Mouse (Mus musculus) forebrain, postnatal 0 days (tissue): ENCODE results near the gene Necap1. TPM values are rescaled to one million over a fixed set of nuclear protein-coding genes. Genes with fewer than 3 reads are reported as not detected.

Experiments
- ATAC-seq: fragments of 200-750 bp; cut with Nextera tagmentation; 2 replicates; pipeline ENCODE4 v1.8.0; 2017; ENCODE audit warnings: mild to moderate bottlenecking, moderate library complexity
- DNase-seq: peaks from one replicate; pipeline ENCODE4 v3.0.0-alpha.2; 2015
- H3K27ac ChIP-seq: fragments of 300-500 bp; sonication (generic); 2 replicates; pipeline ENCODE4 v1.5.1; 2014; ENCODE audit warnings: low read depth, mild to moderate bottlenecking, antibody characterized with exemption, low read length, moderate library complexity, mixed read lengths
- H3K27me3 ChIP-seq: fragments of 300-500 bp; sonication (generic); 2 replicates; pipeline ENCODE4 v1.6.1; 2014; ENCODE audit warnings: mild to moderate bottlenecking, low read length, mixed read lengths; ENCODE audit not compliant: insufficient read depth
- H3K36me3 ChIP-seq: fragments of 300-500 bp; sonication (generic); 2 replicates; pipeline ENCODE4 v1.6.1; 2014; ENCODE audit warnings: mild to moderate bottlenecking, moderate library complexity; ENCODE audit not compliant: insufficient read depth
- H3K4me1 ChIP-seq: fragments of 300-500 bp; sonication (generic); 2 replicates; pipeline ENCODE4 v1.6.1; 2014; ENCODE audit warnings: antibody characterized with exemption; ENCODE audit not compliant: insufficient read depth
- H3K4me2 ChIP-seq: fragments of 300-500 bp; sonication (generic); 2 replicates; pipeline ENCODE4 v1.6.1; 2014; ENCODE audit warnings: low read depth, mild to moderate bottlenecking, moderate library complexity
- H3K4me3 ChIP-seq: fragments of 300-500 bp; sonication (generic); 2 replicates; pipeline ENCODE4 v1.5.1; 2014; ENCODE audit warnings: low read depth, low read length, mixed read lengths
- H3K9ac ChIP-seq: fragments of 300-500 bp; sonication (generic); 2 replicates; pipeline ENCODE4 v1.6.1; 2014; ENCODE audit warnings: mild to moderate bottlenecking
- H3K9me3 ChIP-seq: fragments of 300-500 bp; sonication (generic); 2 replicates; pipeline ENCODE4 v1.6.1; 2016; ENCODE audit warnings: low read length
- CTCF ChIP-seq: sonication (generic); IDR thresholded peaks from 2 replicates; pipeline ENCODE4 v1.5.1; 2016; ENCODE audit warnings: antibody characterized with exemption, control low read depth, low read depth
- WGBS: fragments of 180-500 bp; shearing (Covaris S2); extraction: QIAGEN DNeasy Blood & Tissue Kit; methylation state at CpG from one replicate; pipeline ENCODE4 v1.1.7; 2014; 5-methylcytosine and 5-hydroxymethylcytosine counted together
- polyA plus RNA-seq: library from polyadenylated mRNA; unstranded; fragments of >200 nt; fragmentation: Nextera tagmentation; extraction: Ambion mirVana; gene quantifications from 2 replicates; pipeline ENCODE4 v1.2.1, GENCODE M21; 2015
- total RNA-seq: library from RNA; depleted of rRNA; stranded (reverse); fragments of >200 nt; gene quantifications from 2 replicates; pipeline ENCODE4 v1.2.3, GENCODE M21; 2014; rRNA removed

Gene Necap1
- total RNA-seq (131 and 146 TPM in 2 replicates), polyA plus RNA-seq (134 and 152 TPM in 2 replicates)

DNA sequence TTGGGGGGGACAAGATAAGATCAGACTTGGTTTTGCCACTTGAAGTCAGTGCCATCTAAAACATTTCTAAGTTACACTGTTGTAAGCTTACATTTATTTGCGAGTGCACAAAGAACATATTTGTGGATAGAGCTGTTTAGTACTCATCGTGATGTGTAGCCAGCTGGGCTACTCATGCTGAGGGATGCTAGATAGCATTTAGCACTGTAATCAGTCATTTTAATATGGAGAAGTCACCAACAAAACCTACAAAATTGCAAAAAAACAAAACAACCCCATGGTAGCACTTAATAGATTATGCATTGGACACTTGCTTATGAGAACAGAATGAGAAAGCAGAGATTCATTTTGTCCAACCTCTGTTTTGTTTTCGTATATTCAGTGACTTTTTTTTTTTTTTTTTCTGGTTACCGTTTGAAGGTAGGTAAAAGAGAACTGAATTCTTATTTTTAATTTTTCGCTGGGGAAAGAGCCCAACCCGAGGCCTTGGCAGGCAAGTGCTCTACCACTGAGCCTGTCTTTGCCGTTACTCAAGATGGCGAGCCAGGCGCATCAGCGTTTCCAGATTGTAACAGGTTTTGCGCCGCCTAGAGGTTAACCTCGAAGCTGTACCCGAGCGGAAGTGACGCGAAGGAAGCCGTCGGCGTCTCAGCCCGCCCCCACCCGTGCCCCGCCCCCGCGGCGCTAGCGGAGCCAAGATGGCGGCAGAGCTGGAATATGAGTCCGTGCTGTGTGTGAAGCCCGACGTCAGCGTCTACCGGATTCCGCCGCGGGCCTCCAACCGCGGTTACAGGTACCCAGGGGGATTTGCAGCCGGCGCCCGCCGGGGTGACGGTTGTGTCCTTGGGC is at the start of gene Necap1:
TSS of gene Necap1 (plus strand) at position 604 of the 849 bp plus-strand sequence.
- H3K9me3 ChIP-seq, result no peaks in the 10 kb centered on the region
- H3K27ac ChIP-seq, result peak within 1 kb of the TSS; percentile 94
- peak within 1 kb of the TSS; percentile 88 for H3K9ac ChIP-seq
- 7% methylated on average over 43 of the region's 43 CpGs for WGBS
- H3K36me3 ChIP-seq, result peaks cover 8% of the 10 kb centered on the region; the same call in 1 of the 2 replicates
- peak within 1 kb of the TSS; percentile 50 for H3K4me2 ChIP-seq
- H3K27me3 ChIP-seq, result no peaks in the 10 kb centered on the region
- ATAC-seq (peak; percentile 98), DNase-seq (peak; percentile 99)
- peaks cover 6% of the 10 kb centered on the region for H3K4me1 ChIP-seq
- peak within 1 kb of the TSS; percentile 97 for H3K4me3 ChIP-seq
- TF ChIP-seq CTCF, result peak; percentile 87

DNA sequence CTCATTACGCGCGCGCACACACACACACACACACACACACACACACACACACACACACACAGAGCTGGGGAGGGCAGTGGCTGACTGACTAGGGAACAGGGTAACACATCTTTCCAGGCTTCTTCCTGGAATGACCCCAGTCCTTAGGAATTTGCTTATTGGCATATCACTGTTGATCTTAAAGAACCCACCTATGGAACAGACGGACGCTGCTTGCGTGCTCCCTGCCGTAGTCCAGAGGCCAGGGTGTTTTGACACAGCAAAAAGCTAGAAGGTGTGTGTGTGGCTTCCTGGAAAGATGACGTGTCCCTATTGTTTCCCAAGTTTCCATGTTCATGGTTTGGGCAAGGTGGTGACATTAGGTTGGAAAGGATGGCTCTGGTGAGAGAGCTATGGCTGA is 49.1 kb upstream of the Necap1 start:
- no peak for TF ChIP-seq CTCF
- Histone ChIP-seq H3K4me2 (no peak overlapping the region), H3K36me3 (peaks cover 7% of the 10 kb centered on the region; the same call in 1 of the 2 replicates), H3K27ac (no peak overlapping the region), H3K9ac (no peak overlapping the region), H3K4me3 (no peak overlapping the region), H3K27me3 (no peaks in the 10 kb centered on the region), H3K4me1 (peaks cover 18% of the 10 kb centered on the region; the same call in 1 of the 2 replicates), H3K9me3 (no peaks in the 10 kb centered on the region)
- DNase-seq, result no peak
- no peak for ATAC-seq
- WGBS, result 96% methylated on average over 9 of the region's 9 CpGs

GRCm38 (mm10) chr6:122825923-122826742 is 48.1 kb upstream of the Necap1 start:
- H3K4me2 ChIP-seq, result peak overlapping the region; percentile 66
- TF ChIP-seq CTCF, result no peak
- H3K9me3 ChIP-seq, result no peaks in the 10 kb centered on the region
- H3K4me1 ChIP-seq, result peaks cover 11% of the 10 kb centered on the region; the same call in 1 of the 2 replicates
- peak overlapping the region; percentile 50 for H3K9ac ChIP-seq
- peaks cover 7% of the 10 kb centered on the region; the same call in 1 of the 2 replicates for H3K36me3 ChIP-seq
- 5% methylated on average over 28 of the region's 29 CpGs for WGBS
- H3K27ac ChIP-seq, result peak overlapping the region; percentile 30
- DNase-seq, result peak; percentile 53
- H3K27me3 ChIP-seq, result no peaks in the 10 kb centered on the region
- H3K4me3 ChIP-seq, result peak overlapping the region; percentile 37
- ATAC-seq, result peak; percentile 77

GRCm38 (mm10) chr6:122828086-122828485 is 46.2 kb upstream of the Necap1 start:
- Histone ChIP-seq H3K4me3 (no peak overlapping the region), H3K4me2 (no peak overlapping the region), H3K9me3 (no peaks in the 10 kb centered on the region), H3K27ac (no peak overlapping the region), H3K4me1 (0 out of 2 replicates have a peak, but pooled peaks cover 5% of the 10 kb centered on the region), H3K27me3 (no peaks in the 10 kb centered on the region), H3K36me3 (peaks cover 20% of the 10 kb centered on the region), H3K9ac (no peak overlapping the region)
- 45% methylated on average over 13 of the region's 13 CpGs for WGBS
- DNase-seq, result peak; percentile 30
- 0 out of 2 replicates have a peak, but pooled peaks have one; percentile 16 for ATAC-seq
- peak; percentile 51 for TF ChIP-seq CTCF

- H3K36me3 ChIP-seq, result peaks cover 55% of the 10 kb centered on the region
- WGBS, result 89% methylated on average over 7 of the region's 7 CpGs
- no peak overlapping the region for H3K4me3 ChIP-seq
- no peaks in the 10 kb centered on the region for H3K4me1 ChIP-seq
- DNase-seq (no peak), ATAC-seq (no peak)
- no peaks in the 10 kb centered on the region for H3K9me3 ChIP-seq
- no peaks in the 10 kb centered on the region for H3K27me3 ChIP-seq
- no peak overlapping the region for H3K9ac ChIP-seq
- H3K27ac ChIP-seq, result no peak overlapping the region
- no peak for TF ChIP-seq CTCF
- H3K4me2 ChIP-seq, result no peak overlapping the region
Observed at GRCm38 (mm10) chr6:122832880-122833279, 41.4 kb upstream of the Necap1 start.

GRCm38 (mm10) chr6:122834365-122834764 is 39.9 kb upstream of the Necap1 start:
- Histone ChIP-seq H3K27me3 (no peaks in the 10 kb centered on the region), H3K4me1 (no peaks in the 10 kb centered on the region), H3K36me3 (peaks cover 65% of the 10 kb centered on the region), H3K4me2 (no peak overlapping the region), H3K27ac (no peak overlapping the region), H3K9ac (no peak overlapping the region), H3K9me3 (no peaks in the 10 kb centered on the region), H3K4me3 (no peak overlapping the region)
- 70% methylated on average over 4 of the region's 4 CpGs for WGBS
- DNase-seq (no peak), ATAC-seq (no peak)
- TF ChIP-seq CTCF, result peak; percentile 68

DNA sequence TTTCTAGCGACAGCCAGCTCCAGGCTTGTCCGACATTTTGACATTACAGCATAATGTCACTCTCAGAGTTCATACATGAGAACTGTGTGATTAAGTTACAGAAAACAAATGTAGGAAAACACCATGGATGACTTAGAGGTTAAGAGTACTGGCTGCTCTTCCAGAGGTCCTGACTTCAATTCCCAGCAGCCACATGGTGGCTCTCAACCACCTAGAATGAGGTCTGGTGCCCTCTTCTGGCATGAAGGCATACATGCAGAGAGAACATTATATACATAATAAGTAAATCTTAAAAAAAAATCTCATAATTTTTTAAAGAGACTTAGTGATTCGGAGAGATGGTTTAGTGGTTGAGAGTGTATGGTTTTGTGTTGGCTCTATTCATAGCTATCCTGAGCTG is 37.3 kb upstream of the Necap1 start:
- Histone ChIP-seq H3K27ac (no peak overlapping the region), H3K9me3 (no peaks in the 10 kb centered on the region), H3K4me1 (no peaks in the 10 kb centered on the region), H3K4me3 (no peak overlapping the region), H3K4me2 (no peak overlapping the region), H3K9ac (no peak overlapping the region), H3K36me3 (peaks cover 81% of the 10 kb centered on the region), H3K27me3 (no peaks in the 10 kb centered on the region)
- WGBS, result 97% methylated on average over 3 of the region's 3 CpGs
- DNase-seq (no peak), ATAC-seq (no peak)
- 0 out of 2 replicates have a peak, but pooled peaks have one; percentile 35 for TF ChIP-seq CTCF
